Mouse (Mus musculus) left cerebral cortex, postnatal 4 days (tissue): ENCODE data around the gene Gm45844. TPM values are rescaled to one million over a fixed set of nuclear protein-coding genes. Genes with fewer than 3 reads are reported as not detected.
"Not testable (repeated sequence)": the region's sequence is repeated elsewhere in the genome, so short reads cannot be mapped to it uniquely, and the experiment has no call there.

Experiments
- DNase-seq: peaks from one replicate; pipeline ENCODE4 v3.0.0-alpha.2; 2022
- intact Hi-C: fragments of 180-260 bp; cut with DNase I; formaldehyde crosslinking; loops from one replicate; pipeline ENCODE4 v1.15.1; 2025
- microRNA-seq: library from miRNA; unstranded; fragments of <30 nt; microRNA quantifications from one replicate; pipeline ENCODE4 v1.2.0, GENCODE M21; 2022
- total RNA-seq, 2 experiments: library from RNA; stranded (reverse); gene quantifications; 2 replicates each; pipeline ENCODE4 v1.2.3; 2021

The Gm45844 gene
- 10 to 100 TPM in 1 of 2 experiments, 1 to 10 TPM in 1; 6.8 to 13.2 TPM for total RNA-seq

GRCm38 (mm10) chr7:7277966-7278567, at the start of gene Gm45844:
Gene Gm45844 (minus strand): TSS chr7:7278289.
- peak; percentile 89 for DNase-seq
- intact Hi-C loops = loop anchor here (5.0 kb wide), 1 partner anchor 846 kb away; no protein-coding TSS in a partner anchor

GRCm38 (mm10) chr7:7295595-7295994, 17.5 kb upstream of the Gm45844 start:
- DNase-seq = no peak
- intact Hi-C loops = loop anchor here (5.0 kb wide), 1 partner anchor 863 kb away; no protein-coding TSS in a partner anchor

- no peak for DNase-seq
- intact Hi-C loops = no loop called here
Measured at GRCm38 (mm10) chr7:7281383-7281782, 3.3 kb upstream of the Gm45844 start.

- peak; percentile 67 for DNase-seq
- intact Hi-C loops = loop anchor here (5.0 kb wide), 1 partner anchor 845 kb away; no protein-coding TSS in a partner anchor
Measured at GRCm38 (mm10) chr7:7277556-7277955, 533 bp downstream of the Gm45844 start.

- intact Hi-C loops = not testable (repeated sequence)
Measured at GRCm38 (mm10) chr7:7247228-7247627, 30.9 kb downstream of the Gm45844 start, which contains the start of gene Vmn2r29. Gene Vmn2r29 (minus strand): TSS chr7:7247328.

DNA sequence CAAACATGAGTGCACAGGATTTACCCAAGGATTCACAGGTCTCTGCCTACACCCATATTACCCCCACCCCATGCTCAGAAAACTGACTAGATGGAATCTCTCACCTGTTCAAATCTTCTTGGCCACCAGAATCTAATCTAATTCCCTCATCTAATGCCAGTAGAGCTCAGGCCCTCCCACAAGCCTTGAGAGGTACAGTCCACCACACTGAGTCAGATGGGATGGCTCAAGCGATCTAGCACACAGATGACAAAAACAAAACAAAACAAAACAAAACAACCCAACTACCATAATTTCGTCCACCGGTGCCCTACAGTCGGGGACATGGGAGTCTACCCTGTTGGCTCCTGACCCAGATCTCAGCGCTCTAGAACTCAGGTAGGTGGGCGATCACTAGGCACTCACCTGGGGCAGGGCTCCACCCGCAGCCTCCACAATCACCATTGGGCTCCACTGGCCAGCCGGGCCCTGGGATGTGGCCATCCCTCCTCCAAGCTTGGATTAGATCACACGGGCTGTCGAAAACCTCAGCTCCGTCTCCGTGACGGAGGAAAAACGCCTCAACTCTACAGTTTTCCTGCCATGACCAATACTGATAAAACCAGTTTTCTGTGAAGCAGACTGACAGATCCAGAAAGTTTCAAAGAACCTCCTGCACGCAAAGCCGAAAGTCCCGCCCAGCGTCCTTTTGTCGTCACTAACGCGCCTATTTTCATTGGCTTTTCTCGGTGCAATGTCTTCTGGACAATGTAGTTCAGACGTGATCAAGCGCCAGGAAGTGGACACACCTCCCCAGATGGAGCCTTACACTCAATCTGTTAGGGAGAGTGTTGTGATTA, 68.6 kb downstream of the Gm45844 start, which contains the start of gene Zfp772:
Zfp772 (minus strand) TSS at position 686 of the 839 bp plus-strand sequence.
- DNase-seq = peak; percentile 10
- intact Hi-C loops = not testable (repeated sequence)

More at GRCm38 (mm10) chr7:7247228-7247627, 30.9 kb downstream of the Gm45844 start, which contains the start of gene Vmn2r29:
- DNase-seq = not testable (repeated sequence)

DNA sequence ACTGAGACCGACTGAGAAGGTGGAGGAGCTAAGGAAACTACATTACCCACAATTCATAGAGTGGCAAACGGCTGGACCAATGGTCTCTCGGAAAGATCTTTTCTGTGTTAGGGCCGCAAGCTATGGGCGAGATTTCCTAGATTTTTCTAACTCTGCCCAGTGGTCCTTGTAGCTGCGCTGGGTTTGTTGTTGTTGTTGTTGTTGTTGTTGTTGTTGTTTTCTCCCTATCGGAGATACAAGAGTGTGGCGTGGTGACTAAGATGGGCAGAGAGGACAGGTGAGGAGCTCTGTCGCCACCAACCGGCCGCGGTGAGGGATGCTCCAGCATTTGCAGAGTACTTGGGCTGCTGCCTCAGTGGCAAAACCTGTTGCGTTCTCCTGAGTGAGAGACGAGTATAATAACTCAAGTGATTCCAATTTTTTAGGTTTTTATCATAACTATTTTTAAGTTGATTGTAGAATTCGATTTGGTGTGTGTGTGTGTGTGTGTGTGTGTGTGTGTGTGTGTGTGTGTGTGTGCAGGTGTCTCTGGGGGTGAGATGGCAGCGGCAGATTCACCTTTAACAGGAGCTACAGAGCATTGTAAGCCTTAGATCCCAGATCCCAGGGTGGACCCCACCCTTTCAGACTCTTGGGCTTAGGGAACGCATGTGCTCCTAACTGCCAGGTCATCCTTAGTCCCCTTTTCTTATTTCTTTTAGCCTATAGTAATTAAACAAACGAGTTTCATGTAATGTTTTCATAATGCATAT, 89.7 kb downstream of the Gm45844 start:
- DNase-seq = peak; percentile 74
- intact Hi-C loops = no loop called here

GRCm38 (mm10) chr7:7187417-7188190, 90.5 kb downstream of the Gm45844 start:
- DNase-seq = no peak
- intact Hi-C loops = no loop called here

- DNase-seq = no peak
- intact Hi-C loops = no loop called here
Measured at GRCm38 (mm10) chr7:7185897-7186296, 92.2 kb downstream of the Gm45844 start.

GRCm38 (mm10) chr7:7171227-7172147, 106.6 kb downstream of the Gm45844 start, which contains the start of gene Zfp418:
Gene Zfp418 (plus strand): TSS chr7:7171330.
- intact Hi-C loops = no loop called here
- DNase-seq = peak; percentile 44

Small RNA genes lying within 50 kb of the gene (microRNA-seq; reads per million reads assigned to microRNA genes)
- gene Mir5620 = 10.8 reads per million, percentile 26 among the genes with 10 or more reads in this experiment

Other genes with a start within 250 kb of the Gm45844 start
- gene Zfp954, start 156.8 kb downstream of the Gm45844 start, total RNA-seq = 10 to 100 TPM; 12.3 to 14.3 TPM
- 1 to 10 TPM; 5.1 TPM for gene Zfp773, start 141.5 kb downstream of the Gm45844 start, total RNA-seq
- 1 to 10 TPM; 6.4 to 6.5 TPM for gene Zfp418, start 107.0 kb downstream of the Gm45844 start, total RNA-seq
- gene Zfp772, start 68.3 kb downstream of the Gm45844 start, total RNA-seq = 1 to 10 TPM; 5.9 to 8.4 TPM
- 1 to 10 TPM; 2.0 to 2.2 TPM for gene Vmn2r29, start 31.0 kb downstream of the Gm45844 start, total RNA-seq
- gene Clcn4, start 22.6 kb upstream of the Gm45844 start, total RNA-seq = 100 to 1,000 TPM; 178 to 182 TPM
- gene Vmn2r30, start 59.3 kb upstream of the Gm45844 start, total RNA-seq = under 1 TPM in 1 of 2 experiments, not detected in 1; 0.08 TPM
- gene Gm45783, start 96.3 kb upstream of the Gm45844 start, total RNA-seq = not detected
- not detected for gene Vmn2r31, start 121.4 kb upstream of the Gm45844 start, total RNA-seq
- gene Vmn2r32, start 201.7 kb upstream of the Gm45844 start, total RNA-seq = not detected